Mouse (Mus musculus): ENCODE data around the gene Map3k20. TPM values are rescaled to one million over a fixed set of nuclear protein-coding genes. Genes with fewer than 3 reads are reported as not detected.
A peak's percentile ranks its signal among the peaks of the same experiment; 100 is the strongest.

Gene Map3k20
- polyA plus RNA-seq, 1 experiment from 2014 or later, result 43.9 TPM

DNA sequence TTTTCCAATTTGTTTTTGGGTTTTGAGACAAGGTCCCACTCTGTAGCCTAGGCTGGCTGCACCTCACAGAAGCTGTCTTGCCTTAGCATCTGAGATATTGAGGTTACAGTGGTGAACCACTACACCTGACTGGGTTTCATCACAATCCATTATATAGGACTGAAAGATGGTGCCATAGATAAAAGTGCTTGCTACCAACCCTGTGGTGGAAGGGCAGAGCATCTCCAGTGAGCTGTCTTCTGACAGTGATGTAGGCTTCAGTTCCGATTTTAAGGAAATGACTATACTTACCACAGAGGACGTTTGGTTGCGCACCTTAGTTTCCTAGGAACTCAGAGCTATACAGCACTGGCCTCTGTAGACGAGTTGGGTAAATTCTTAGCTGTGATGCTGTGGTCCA is 2.7 kb upstream of the Map3k20 start:
- no peak overlapping the region for H3K4me2 ChIP-seq
- H3K36me3 ChIP-seq, result no peaks in the 10 kb centered on the region
- no peaks in the 10 kb centered on the region for H3K9me3 ChIP-seq
- 64% methylated on average over 4 of the region's 4 CpGs for WGBS
- no peak overlapping the region for H3K4me3 ChIP-seq
- no peaks in the 10 kb centered on the region for H3K27me3 ChIP-seq (replicated peaks)
- H3K9ac ChIP-seq, result no peak overlapping the region
- peak overlapping the region; percentile 36; the same call in 1 of the 2 replicates for H3K27ac ChIP-seq (replicated peaks)
- no peak for ATAC-seq (ENCODE audit: extremely low read depth, insufficient number of reproducible peaks, low FRiP score, low TSS enrichment)
- H3K4me1 ChIP-seq, result peaks cover 30% of the 10 kb centered on the region

DNA sequence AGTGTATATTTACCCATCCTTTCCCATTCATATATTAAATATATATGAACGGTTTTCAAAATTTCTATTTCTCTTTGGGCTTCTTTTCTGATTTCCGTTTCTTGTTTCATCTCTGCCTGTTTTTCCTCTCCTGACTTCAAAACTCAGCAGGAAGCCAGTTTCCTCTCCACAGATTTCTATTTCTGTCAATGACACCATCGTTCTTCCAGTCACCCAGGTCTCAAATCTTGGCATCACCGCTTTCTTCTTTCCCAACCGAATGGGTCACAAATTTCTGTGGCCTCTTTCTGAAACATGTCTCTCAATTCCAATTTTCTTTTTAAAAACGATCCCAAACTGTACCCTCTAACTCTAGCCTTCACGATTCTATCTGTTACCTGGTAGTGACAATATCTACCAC is 748 bp upstream of the Map3k20 start:
- Histone ChIP-seq H3K27me3 (replicated peaks) (no peaks in the 10 kb centered on the region), H3K4me2 (peak overlapping the region; percentile 73), H3K4me3 (peak overlapping the region; percentile 95; the same call in 1 of the 2 replicates), H3K4me1 (peaks cover 47% of the 10 kb centered on the region), H3K36me3 (no peaks in the 10 kb centered on the region), H3K27ac (replicated peaks) (peak overlapping the region; percentile 95), H3K9me3 (no peaks in the 10 kb centered on the region), H3K9ac (peak overlapping the region; percentile 99)
- WGBS, result 37% methylated on average over 7 of the region's 7 CpGs
- ATAC-seq (ENCODE audit: extremely low read depth, insufficient number of reproducible peaks, low FRiP score, low TSS enrichment), result no peak

DNA sequence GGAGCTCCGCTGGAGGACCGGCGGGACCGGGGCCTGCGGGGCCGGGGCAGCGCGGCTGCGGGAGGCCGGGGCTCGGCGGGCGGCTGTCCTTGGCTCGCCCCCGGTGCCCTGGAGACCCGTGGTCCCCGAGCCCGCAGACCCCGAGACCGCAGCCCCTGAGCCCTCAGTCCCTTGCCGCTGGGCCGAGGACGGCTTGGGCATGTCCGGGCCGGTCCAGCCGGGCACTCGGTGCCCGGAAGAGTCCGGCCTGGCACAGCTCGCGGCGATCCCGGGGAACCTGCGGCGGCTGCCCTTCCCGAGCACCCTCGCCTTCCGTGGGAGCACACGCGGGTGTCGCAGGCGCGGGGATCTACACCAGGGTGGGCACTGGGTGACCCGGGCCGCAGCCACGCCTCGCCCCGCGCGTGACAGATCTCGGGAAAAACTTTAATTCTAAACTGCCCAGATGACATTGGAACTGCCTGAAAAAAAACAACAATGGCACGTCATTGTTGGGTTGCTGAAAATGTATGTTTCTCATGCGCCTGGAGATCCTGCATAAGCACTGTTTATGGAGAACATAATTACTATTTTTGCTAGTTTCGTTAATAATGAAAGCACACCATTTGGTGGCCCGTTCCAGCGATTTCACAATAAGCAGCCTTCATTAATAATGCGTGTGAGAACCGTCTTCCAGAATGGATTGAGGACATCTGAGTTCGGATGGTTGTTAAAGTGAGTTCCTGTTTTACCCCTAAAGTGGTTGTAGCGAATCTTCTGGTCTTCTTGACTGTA is 638 bp downstream of the Map3k20 start:
- Histone ChIP-seq H3K4me1 (peaks cover 56% of the 10 kb centered on the region), H3K4me3 (peak overlapping the region; percentile 95), H3K27me3 (replicated peaks) (no peaks in the 10 kb centered on the region), H3K36me3 (no peaks in the 10 kb centered on the region), H3K9me3 (no peaks in the 10 kb centered on the region), H3K4me2 (peak overlapping the region; percentile 73), H3K27ac (replicated peaks) (peak overlapping the region; percentile 95), H3K9ac (peak overlapping the region; percentile 99)
- WGBS, result 2% methylated on average over 49 of the region's 60 CpGs
- ATAC-seq (ENCODE audit: extremely low read depth, insufficient number of reproducible peaks, low FRiP score, low TSS enrichment), result peak; percentile 23; the same call in 1 of the 2 replicates

DNA sequence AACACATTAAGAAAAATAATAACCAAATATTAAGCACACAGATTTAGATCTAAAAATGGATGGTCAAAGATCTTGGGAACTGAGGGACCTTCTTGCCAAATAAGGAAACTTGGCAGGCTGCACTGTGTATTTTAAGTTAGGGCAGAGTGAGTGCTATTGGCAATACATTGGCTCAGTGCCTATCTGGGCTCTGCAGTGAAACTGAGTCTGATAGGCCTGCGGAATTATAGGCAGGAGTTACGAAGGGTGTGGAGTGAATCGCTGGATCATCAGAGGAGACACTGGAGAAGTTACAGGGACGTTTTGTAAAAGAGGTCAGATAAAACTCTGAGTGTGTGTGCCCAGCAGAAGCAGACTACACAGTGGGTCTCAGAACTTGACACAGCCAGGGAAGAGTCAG is 1.7 kb downstream of the Map3k20 start:
- H3K27me3 ChIP-seq (replicated peaks), result no peaks in the 10 kb centered on the region
- H3K9me3 ChIP-seq, result no peaks in the 10 kb centered on the region
- peaks cover 56% of the 10 kb centered on the region for H3K4me1 ChIP-seq
- H3K4me3 ChIP-seq, result peak overlapping the region; percentile 95
- H3K4me2 ChIP-seq, result peak overlapping the region; percentile 73
- no peak for ATAC-seq (ENCODE audit: extremely low read depth, insufficient number of reproducible peaks, low FRiP score, low TSS enrichment)
- H3K9ac ChIP-seq, result peak overlapping the region; percentile 74
- H3K27ac ChIP-seq (replicated peaks), result peak overlapping the region; percentile 91
- H3K36me3 ChIP-seq, result peaks cover 4% of the 10 kb centered on the region; the same call in 1 of the 2 replicates
- WGBS, result 7% methylated on average over 4 of the region's 4 CpGs

DNA sequence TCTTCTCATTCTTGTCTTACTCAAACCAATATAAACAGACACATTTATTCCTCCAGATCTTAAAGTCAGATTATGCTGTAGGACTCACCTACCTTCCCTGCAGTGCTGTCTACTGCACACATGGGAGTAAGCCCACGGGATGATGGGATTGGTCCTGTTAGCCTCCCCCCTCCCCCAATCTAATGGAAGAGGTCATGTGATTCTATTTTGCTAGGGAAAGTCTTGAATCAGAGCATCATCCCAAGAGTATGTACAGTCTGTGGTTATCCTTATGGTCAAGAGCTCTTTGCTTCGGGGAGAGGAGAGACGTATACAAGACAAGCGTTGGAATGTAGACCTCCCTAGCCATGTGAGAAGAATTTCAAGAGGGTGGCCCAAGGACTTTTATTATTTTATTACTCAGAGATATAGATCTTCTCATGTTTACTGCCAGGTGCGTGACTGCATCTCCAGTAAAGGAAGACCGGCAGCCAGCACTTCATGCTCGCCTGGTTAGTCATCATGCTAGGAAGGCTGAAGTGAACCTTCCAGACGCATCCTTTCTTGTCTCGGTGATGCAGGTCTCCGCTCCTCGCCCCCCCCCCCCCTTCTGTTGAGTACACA is 3.6 kb downstream of the Map3k20 start:
- no peak overlapping the region for H3K4me2 ChIP-seq
- no peak overlapping the region for H3K4me3 ChIP-seq
- H3K36me3 ChIP-seq, result peaks cover 4% of the 10 kb centered on the region; the same call in 1 of the 2 replicates
- peaks cover 50% of the 10 kb centered on the region for H3K4me1 ChIP-seq
- no peaks in the 10 kb centered on the region for H3K9me3 ChIP-seq
- H3K27me3 ChIP-seq (replicated peaks), result no peaks in the 10 kb centered on the region
- no peak for ATAC-seq (ENCODE audit: extremely low read depth, insufficient number of reproducible peaks, low FRiP score, low TSS enrichment)
- 76% methylated on average over 11 of the region's 11 CpGs for WGBS
- no peak overlapping the region for H3K27ac ChIP-seq (replicated peaks)
- no peak overlapping the region for H3K9ac ChIP-seq

DNA sequence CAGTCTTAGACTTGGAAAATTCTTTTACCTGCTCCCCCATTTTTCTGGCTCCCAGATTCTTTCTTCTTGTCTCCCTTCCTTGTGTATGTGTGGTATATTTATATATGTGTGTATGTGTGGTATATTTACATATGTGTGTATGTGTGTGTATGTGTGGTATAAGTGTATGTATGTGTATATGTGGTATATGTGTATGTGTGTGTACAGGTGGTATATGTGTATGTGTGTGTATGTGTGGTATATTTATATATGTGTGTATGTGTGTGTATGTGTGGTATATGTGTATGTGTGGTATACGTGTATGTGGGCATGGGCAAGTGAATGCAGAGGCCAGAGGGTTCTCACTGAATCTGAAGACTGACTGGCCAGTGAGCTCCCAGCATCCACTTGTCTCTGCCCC is 5.7 kb downstream of the Map3k20 start:
- Histone ChIP-seq H3K9me3 (no peaks in the 10 kb centered on the region), H3K9ac (no peak overlapping the region), H3K27me3 (replicated peaks) (no peaks in the 10 kb centered on the region), H3K4me3 (no peak overlapping the region), H3K36me3 (peaks cover 12% of the 10 kb centered on the region), H3K27ac (replicated peaks) (no peak overlapping the region), H3K4me2 (no peak overlapping the region), H3K4me1 (peaks cover 42% of the 10 kb centered on the region)
- 85% methylated on average over 1 of the region's 1 CpGs for WGBS
- ATAC-seq (ENCODE audit: extremely low read depth, insufficient number of reproducible peaks, low FRiP score, low TSS enrichment), result no peak

DNA sequence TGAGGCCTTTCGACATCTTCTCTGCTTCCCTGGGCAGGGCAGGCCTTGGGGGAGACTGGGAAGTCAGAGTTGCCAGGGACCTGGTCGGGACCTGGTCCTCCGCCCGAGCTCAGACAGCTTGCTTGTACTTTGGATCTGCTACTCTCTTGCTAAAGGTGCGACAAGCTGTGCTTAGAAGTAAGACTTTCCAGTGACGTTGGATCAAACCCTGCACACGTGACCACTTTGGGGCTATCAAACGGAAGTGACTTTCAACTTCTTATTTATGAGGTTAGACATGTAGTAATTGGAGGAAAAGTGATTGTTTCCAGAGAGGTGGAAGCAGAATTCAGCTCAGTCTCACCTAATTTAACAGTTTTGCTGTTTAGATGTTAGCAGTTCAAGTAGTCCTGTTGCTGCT is 7.1 kb downstream of the Map3k20 start:
- 80% methylated on average over 8 of the region's 8 CpGs for WGBS
- Histone ChIP-seq H3K36me3 (peaks cover 12% of the 10 kb centered on the region), H3K4me2 (no peak overlapping the region), H3K4me3 (no peak overlapping the region), H3K27ac (replicated peaks) (no peak overlapping the region), H3K27me3 (replicated peaks) (no peaks in the 10 kb centered on the region), H3K9me3 (no peaks in the 10 kb centered on the region), H3K4me1 (peaks cover 50% of the 10 kb centered on the region), H3K9ac (no peak overlapping the region)
- no peak for ATAC-seq (ENCODE audit: extremely low read depth, insufficient number of reproducible peaks, low FRiP score, low TSS enrichment)

DNA sequence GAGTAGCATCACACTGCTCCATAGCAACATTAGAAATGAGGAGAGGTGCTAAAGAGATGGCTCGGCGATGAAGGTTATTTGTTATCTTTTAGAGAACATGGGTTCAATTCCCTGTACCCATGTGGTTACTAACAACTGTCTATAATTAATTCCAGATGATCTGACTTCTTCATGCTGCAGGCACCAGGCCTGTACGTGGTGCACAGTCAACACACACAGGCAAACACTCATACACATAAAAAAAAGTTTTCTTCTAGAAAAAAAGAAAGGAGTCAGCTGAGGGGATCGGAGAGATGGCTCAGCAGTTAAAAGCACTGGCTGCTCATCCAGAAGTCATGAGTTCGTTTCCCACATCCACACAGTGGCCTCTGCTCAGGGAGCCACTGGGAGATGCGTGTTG is 9.6 kb downstream of the Map3k20 start:
- H3K4me2 ChIP-seq, result no peak overlapping the region
- H3K4me3 ChIP-seq, result no peak overlapping the region
- H3K9ac ChIP-seq, result no peak overlapping the region
- no peak for ATAC-seq (ENCODE audit: extremely low read depth, insufficient number of reproducible peaks, low FRiP score, low TSS enrichment)
- no peak overlapping the region for H3K27ac ChIP-seq (replicated peaks)
- no peaks in the 10 kb centered on the region for H3K27me3 ChIP-seq (replicated peaks)
- H3K4me1 ChIP-seq, result peaks cover 41% of the 10 kb centered on the region
- H3K36me3 ChIP-seq, result peaks cover 28% of the 10 kb centered on the region
- WGBS, result 80% methylated on average over 6 of the region's 6 CpGs
- H3K9me3 ChIP-seq, result no peaks in the 10 kb centered on the region

DNA sequence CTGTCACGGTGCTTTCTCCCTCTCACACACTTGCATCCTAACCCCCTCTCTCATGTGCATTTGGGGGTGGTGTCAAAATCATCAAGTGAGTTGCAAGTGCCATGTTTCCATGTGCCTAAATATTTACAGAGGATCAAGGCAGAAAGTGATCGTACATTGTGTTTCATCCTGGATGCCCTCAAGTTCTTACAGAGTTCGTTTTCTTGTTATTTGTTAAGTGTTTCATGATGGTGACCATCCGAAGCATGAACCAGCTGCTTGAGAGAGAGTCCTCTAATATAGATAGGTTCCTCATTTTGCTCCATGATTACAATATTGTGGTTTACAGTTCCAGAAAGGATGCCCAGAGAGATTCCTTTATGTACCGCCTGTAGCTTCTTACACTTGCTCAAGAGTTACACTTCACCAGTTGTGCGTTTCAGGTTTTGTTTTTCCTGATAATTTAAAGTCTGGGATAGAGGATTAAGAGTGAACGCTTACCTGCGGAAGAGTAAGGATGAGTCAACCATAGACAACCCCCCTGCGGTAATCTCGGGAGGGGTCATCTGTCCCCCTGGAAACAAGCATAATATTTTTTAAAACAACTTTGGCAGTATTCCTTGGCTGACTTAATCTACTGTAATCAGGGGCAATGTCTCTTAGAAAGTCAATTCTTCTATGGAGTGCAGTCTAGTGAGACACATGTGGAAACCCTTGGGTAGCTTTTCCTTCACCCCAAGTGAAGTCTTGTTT is 11.7 kb downstream of the Map3k20 start:
- ATAC-seq (ENCODE audit: extremely low read depth, insufficient number of reproducible peaks, low FRiP score, low TSS enrichment), result no peak
- H3K27ac ChIP-seq (replicated peaks), result peak overlapping the region; percentile 76
- H3K36me3 ChIP-seq, result peaks cover 37% of the 10 kb centered on the region
- peaks cover 38% of the 10 kb centered on the region for H3K4me1 ChIP-seq
- H3K9ac ChIP-seq, result peak overlapping the region; percentile 69; the same call in 1 of the 2 replicates
- H3K9me3 ChIP-seq, result no peaks in the 10 kb centered on the region
- peak overlapping the region; percentile 18; the same call in 1 of the 2 replicates for H3K4me3 ChIP-seq
- no peaks in the 10 kb centered on the region for H3K27me3 ChIP-seq (replicated peaks)
- WGBS, result 72% methylated on average over 10 of the region's 10 CpGs
- peak overlapping the region; percentile 52 for H3K4me2 ChIP-seq

DNA sequence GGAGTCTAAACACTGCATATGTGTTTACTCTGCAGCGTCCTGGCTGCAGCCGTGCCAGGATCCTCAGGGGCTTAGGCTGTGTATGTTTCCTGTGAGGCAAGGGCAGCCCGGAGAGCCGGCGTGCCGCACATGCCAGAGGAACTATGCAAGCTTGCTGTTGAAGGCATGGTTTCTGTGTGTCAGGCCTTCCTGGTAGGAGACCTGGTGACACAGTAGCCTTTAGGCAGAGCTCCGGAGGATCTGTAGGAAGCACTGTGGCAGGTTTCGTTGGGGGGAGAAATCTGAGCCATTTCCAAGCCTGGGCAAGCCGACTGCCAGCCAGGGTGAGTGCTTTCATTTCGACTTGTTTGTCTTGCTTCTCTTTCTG is 12.3 kb downstream of the Map3k20 start:
- no peaks in the 10 kb centered on the region for H3K9me3 ChIP-seq
- peak overlapping the region; percentile 52 for H3K4me2 ChIP-seq
- 41% methylated on average over 10 of the region's 10 CpGs for WGBS
- peaks cover 37% of the 10 kb centered on the region for H3K36me3 ChIP-seq
- peak overlapping the region; percentile 76 for H3K27ac ChIP-seq (replicated peaks)
- no peaks in the 10 kb centered on the region for H3K27me3 ChIP-seq (replicated peaks)
- peak overlapping the region; percentile 69 for H3K9ac ChIP-seq
- peaks cover 37% of the 10 kb centered on the region for H3K4me1 ChIP-seq
- no peak for ATAC-seq (ENCODE audit: extremely low read depth, insufficient number of reproducible peaks, low FRiP score, low TSS enrichment)
- H3K4me3 ChIP-seq, result peak overlapping the region; percentile 18; the same call in 1 of the 2 replicates

DNA sequence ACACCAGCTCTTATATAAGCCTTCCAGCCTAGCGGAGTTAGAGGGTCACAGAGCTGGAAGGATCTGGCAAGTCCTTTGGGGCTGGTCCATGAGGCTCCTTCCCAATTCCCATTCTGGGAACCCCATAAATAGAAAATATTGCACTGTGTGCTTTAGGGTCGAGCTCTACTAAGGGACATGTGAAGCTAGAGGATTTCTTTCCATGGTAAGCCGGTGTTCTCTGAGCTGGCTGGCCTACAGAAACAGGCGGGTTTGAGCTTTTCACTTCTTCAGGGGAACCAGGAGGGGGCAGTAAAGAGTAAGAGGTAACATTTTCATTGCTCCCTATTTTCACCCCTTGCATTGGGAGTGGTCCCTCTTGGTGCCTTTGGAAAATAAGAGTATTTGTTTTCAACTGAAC is 13.0 kb downstream of the Map3k20 start:
- H3K4me2 ChIP-seq, result no peak overlapping the region
- no peaks in the 10 kb centered on the region for H3K27me3 ChIP-seq (replicated peaks)
- WGBS, result 48% methylated on average over 4 of the region's 4 CpGs
- no peak for ATAC-seq (ENCODE audit: extremely low read depth, insufficient number of reproducible peaks, low FRiP score, low TSS enrichment)
- H3K4me3 ChIP-seq, result no peak overlapping the region
- H3K27ac ChIP-seq (replicated peaks), result peak overlapping the region; percentile 76
- H3K9me3 ChIP-seq, result no peaks in the 10 kb centered on the region
- peaks cover 37% of the 10 kb centered on the region for H3K36me3 ChIP-seq
- H3K4me1 ChIP-seq, result peaks cover 39% of the 10 kb centered on the region
- H3K9ac ChIP-seq, result peak overlapping the region; percentile 69; the same call in 1 of the 2 replicates
